Mouse (Mus musculus): Measurements from ENCODE around the gene Vwa7.

DNA sequence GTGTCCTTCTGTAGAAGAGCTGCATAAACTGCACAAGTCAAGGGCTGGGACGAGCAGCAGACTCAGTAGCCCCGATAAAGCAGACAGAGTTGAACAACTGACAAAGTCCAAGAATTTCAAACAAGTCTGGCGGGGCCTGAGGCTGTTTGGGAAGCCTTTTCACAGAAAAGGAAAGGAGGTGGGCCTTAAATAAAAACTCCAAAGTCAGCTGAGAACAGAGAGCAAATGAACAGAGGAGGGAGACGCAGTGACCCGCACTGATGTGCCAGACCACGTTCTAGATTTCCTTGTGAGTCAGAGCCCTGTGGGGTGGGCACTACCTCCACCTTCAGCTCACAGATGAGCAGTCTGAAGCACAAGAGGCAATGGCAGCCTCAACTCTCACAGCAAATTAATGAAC, 18.5 kb downstream of the Vwa7 start:
- no peak for TF ChIP-seq POLR2A (IDR thresholded peaks at IDR 0.05; ENCODE audit: extremely low read depth, insufficient read depth, low read length)
- no peak for TF ChIP-seq CTCF (IDR thresholded peaks at IDR 0.05; ENCODE audit: extremely low read depth, insufficient read depth, low read length)

Data from cortical plate, adult 2 months (tissue).